Mouse (Mus musculus) megakaryocyte, adult 5-6 weeks (primary cell): Measurements from ENCODE around the gene Slc5a4a. TPM values are rescaled to one million over a fixed set of nuclear protein-coding genes. Genes with fewer than 3 reads are reported as not detected.

Source experiments
- ATAC-seq: 2 replicates; pipeline ENCODE4 v1.8.0; 2016; ENCODE audit warnings: mild to moderate bottlenecking, inconsistent platforms; ENCODE audit not compliant: poor library complexity, severe bottlenecking
- total RNA-seq, 2 experiments: library from RNA; stranded (forward) in 1 of 2; stranded (reverse) in 1 of 2; fragments of 153-499, 151-499 nt in 1 of 2; fragments of 221-1000, 200-1000 nt in 1 of 2; gene quantifications; 2 replicates each; pipeline versions ENCODE4 v1.2.3 to v1.2.4; 2015 to 2017

The Slc5a4a gene
- total RNA-seq (2015): not detected in 2 replicates
- not detected in 2 replicates for total RNA-seq (2017)

GRCm38 (mm10) chr10:76147278-76147677, at the start of gene Slc5a4a:
Slc5a4a (plus strand) TSS chr10:76147451.
- no peak for ATAC-seq

- ATAC-seq: no peak
These were observed 36.4 kb upstream of the Slc5a4a start, which contains the start of gene Slc5a4b for GRCm38 (mm10) chr10:76110861-76111260. Slc5a4b (minus strand) TSS chr10:76110961.

- peak; percentile 77 for ATAC-seq
These were observed 29.3 kb upstream of the Slc5a4a start for GRCm38 (mm10) chr10:76117966-76118365.

GRCm38 (mm10) chr10:76118741-76119140, 28.5 kb upstream of the Slc5a4a start:
- no peak for ATAC-seq

- ATAC-seq: no peak
These were observed 27.0 kb upstream of the Slc5a4a start for GRCm38 (mm10) chr10:76120124-76120711.

- no peak for ATAC-seq
These were observed 25.8 kb upstream of the Slc5a4a start for GRCm38 (mm10) chr10:76121495-76121894.

GRCm38 (mm10) chr10:76132506-76132905, 14.7 kb upstream of the Slc5a4a start:
- ATAC-seq: no peak

GRCm38 (mm10) chr10:76136318-76136717, 10.9 kb upstream of the Slc5a4a start:
- ATAC-seq: no peak

- no peak for ATAC-seq
These were observed 405 bp upstream of the Slc5a4a start for GRCm38 (mm10) chr10:76146846-76147245.

- ATAC-seq: no peak
These were observed 8.7 kb downstream of the Slc5a4a start for GRCm38 (mm10) chr10:76155911-76156310.

GRCm38 (mm10) chr10:76157528-76157927, 10.3 kb downstream of the Slc5a4a start:
- no peak for ATAC-seq

GRCm38 (mm10) chr10:76158009-76158408, 10.8 kb downstream of the Slc5a4a start:
- no peak for ATAC-seq

GRCm38 (mm10) chr10:76174899-76175298, 27.6 kb downstream of the Slc5a4a start:
- ATAC-seq: no peak

- no peak for ATAC-seq
These were observed 38.0 kb downstream of the Slc5a4a start for GRCm38 (mm10) chr10:76185216-76185615.

- no peak for ATAC-seq
These were observed 40.8 kb downstream of the Slc5a4a start for GRCm38 (mm10) chr10:76188010-76188409.

GRCm38 (mm10) chr10:76201416-76201815, 54.2 kb downstream of the Slc5a4a start:
- no peak for ATAC-seq

GRCm38 (mm10) chr10:76201978-76202377, 54.7 kb downstream of the Slc5a4a start:
- no peak for ATAC-seq

GRCm38 (mm10) chr10:76203798-76204283, 56.6 kb downstream of the Slc5a4a start:
- ATAC-seq: no peak

GRCm38 (mm10) chr10:76207262-76207796, 60.1 kb downstream of the Slc5a4a start:
- no peak for ATAC-seq

- no peak for ATAC-seq
These were observed 62.0 kb downstream of the Slc5a4a start for GRCm38 (mm10) chr10:76209241-76209640.

- no peak for ATAC-seq
These were observed 63.6 kb downstream of the Slc5a4a start for GRCm38 (mm10) chr10:76210806-76211205.

- ATAC-seq: no peak
These were observed 64.9 kb downstream of the Slc5a4a start for GRCm38 (mm10) chr10:76212121-76212520.

- ATAC-seq: no peak
These were observed 66.9 kb downstream of the Slc5a4a start for GRCm38 (mm10) chr10:76214161-76214560.
